In genomic region chr6:145845611-145846010, GRCm38 (mm10) we compare ENCODE assay signal across 25 mouse cellular contexts. TPM values are rescaled to one million over a fixed set of nuclear protein-coding genes. Genes with fewer than 3 reads are reported as not detected.
DNase-seq lines count a peak whose midpoint lies in the region; ATAC-seq and TF ChIP-seq lines count a peak whose summit lies in the region.
"Had no signal": no experiment of that assay in that cellular context is flagged by ENCODE, and none has a peak within 500 bp of the region (broad histone marks: within the 10 kb centered on the region; RNA-seq: fewer than 3 reads in every experiment).

No protein-coding gene starts in this region.

- 0 out of 2 replicates have a peak, but pooled peaks cover 3% of the 10 kb centered on the region for H3K36me3 ChIP-seq in heart, embryonic 13.5 days
- no peaks in the 10 kb centered on the region for H3K36me3 ChIP-seq in heart, adult 2 months (ENCODE audit: control insufficient read depth, insufficient read depth, low read length)
- no peaks in the 10 kb centered on the region for H3K36me3 ChIP-seq in midbrain, embryonic 16.5 days (ENCODE audit: control insufficient read depth, insufficient read depth, low read length)
- H3K36me3 ChIP-seq: embryonic facial prominence, embryonic 15.5 days; hindbrain, embryonic 10.5 days; intestine, embryonic 15.5 days; limb, embryonic 15.5 days; neural tube, embryonic 15.5 days had no signal

- no peak for ATAC-seq in heart, embryonic 13.5 days (ENCODE audit: extremely low read depth, insufficient number of reproducible peaks, low FRiP score, low TSS enrichment)
- ATAC-seq in hematopoietic stem cell, adult 5-6 weeks (replicated peaks in 1 of 2; ENCODE audit: insufficient read depth in 1 of 2, low FRiP score in 2 of 2, low TSS enrichment in 1 of 2, low read depth in 1 of 2, poor library complexity in 2 of 2, severe bottlenecking in 2 of 2), result peak; percentile 67 to 80
- ATAC-seq in midbrain, embryonic 16.5 days, result no peak
- ATAC-seq: forebrain, embryonic 14.5 days; hindbrain, embryonic 16.5 days; intestine, embryonic 15.5 days had no signal

- H3K9me3 ChIP-seq in heart, embryonic 13.5 days, result no peaks in the 10 kb centered on the region
- no peaks in the 10 kb centered on the region for H3K9me3 ChIP-seq in midbrain, embryonic 16.5 days (replicated peaks; ENCODE audit: control insufficient read depth, low read length, poor library complexity, severe bottlenecking)
- H3K9me3 ChIP-seq: embryonic facial prominence, embryonic 15.5 days; hindbrain, embryonic 10.5 days; intestine, embryonic 15.5 days; limb, embryonic 15.5 days; neural tube, embryonic 15.5 days had no signal

- no peak overlapping the region for H3K4me3 ChIP-seq in heart, embryonic 13.5 days
- no peak overlapping the region for H3K4me3 ChIP-seq in heart, adult 2 months
- no peak overlapping the region for H3K4me3 ChIP-seq in midbrain, embryonic 16.5 days (ENCODE audit: low read depth, low read length)
- H3K4me3 ChIP-seq: embryonic facial prominence, embryonic 15.5 days; hindbrain, embryonic 10.5 days; intestine, embryonic 15.5 days; left cerebral cortex, adult 2 months; limb, embryonic 15.5 days; neural tube, embryonic 15.5 days had no signal

- H3K4me1 ChIP-seq in heart, embryonic 13.5 days, result peaks cover 14% of the 10 kb centered on the region
- H3K4me1 ChIP-seq in heart, adult 2 months (ENCODE audit: control insufficient read depth, insufficient read depth, low read length), result peaks cover 1% of the 10 kb centered on the region
- no peaks in the 10 kb centered on the region for H3K4me1 ChIP-seq in midbrain, embryonic 16.5 days (ENCODE audit: control insufficient read depth, insufficient read depth, low read length)
- H3K4me1 ChIP-seq: embryonic facial prominence, embryonic 15.5 days; hindbrain, embryonic 10.5 days; intestine, embryonic 15.5 days; limb, embryonic 15.5 days; neural tube, embryonic 15.5 days had no signal

- intact Hi-C loops in heart, adult 2 months (cut with DNase I), result no loop called here

- no peak for TF ChIP-seq EP300 in heart, adult 2 months (IDR thresholded peaks at IDR 0.05; ENCODE audit: insufficient read depth, low read depth, low read length)

- 50% methylated on average over 5 of the region's 5 CpGs for WGBS in heart, embryonic 13.5 days
- whole genome bisulfite sequencing in heart, adult 2 months, result 31% methylated on average over 5 of the region's 5 CpGs
- WGBS in midbrain, embryonic 16.5 days, result 71% methylated on average over 5 of the region's 5 CpGs

- peak overlapping the region; percentile 33; the same call in 1 of the 2 replicates for H3K9ac ChIP-seq in heart, embryonic 13.5 days
- H3K9ac ChIP-seq in heart, adult 2 months (ENCODE audit: low read depth, low read length), result no peak overlapping the region
- no peak overlapping the region for H3K9ac ChIP-seq in midbrain, embryonic 16.5 days (ENCODE audit: low read depth, low read length)
- H3K9ac ChIP-seq: embryonic facial prominence, embryonic 15.5 days; intestine, embryonic 15.5 days; limb, embryonic 15.5 days; neural tube, embryonic 15.5 days had no signal

- no peak overlapping the region for H3K4me2 ChIP-seq in heart, embryonic 13.5 days
- no peak overlapping the region for H3K4me2 ChIP-seq in midbrain, embryonic 16.5 days (ENCODE audit: low read length)
- H3K4me2 ChIP-seq: embryonic facial prominence, embryonic 15.5 days; intestine, embryonic 15.5 days; limb, embryonic 15.5 days; neural tube, embryonic 15.5 days had no signal

- no peaks in the 10 kb centered on the region for H3K27me3 ChIP-seq in heart, embryonic 13.5 days (replicated peaks)
- no peaks in the 10 kb centered on the region for H3K27me3 ChIP-seq in heart, adult 2 months (ENCODE audit: control insufficient read depth, insufficient read depth, low read length)
- H3K27me3 ChIP-seq in midbrain, embryonic 16.5 days (ENCODE audit: control insufficient read depth, insufficient read depth, low read depth, low read length), result no peaks in the 10 kb centered on the region
- H3K27me3 ChIP-seq: embryonic facial prominence, embryonic 15.5 days; intestine, embryonic 15.5 days; limb, embryonic 15.5 days; neural tube, embryonic 15.5 days had no signal

- no peak for TF ChIP-seq POLR2A in heart, adult 2 months (IDR thresholded peaks at IDR 0.05; ENCODE audit: insufficient read depth, low read depth, low read length)

- no peak overlapping the region for H3K27ac ChIP-seq in heart, embryonic 13.5 days (replicated peaks)
- H3K27ac ChIP-seq in heart, adult 2 months, result no peak overlapping the region
- no peak overlapping the region for H3K27ac ChIP-seq in midbrain, embryonic 16.5 days (ENCODE audit: low read length)
- H3K27ac ChIP-seq: embryonic facial prominence, embryonic 15.5 days; hindbrain, embryonic 10.5 days; intestine, embryonic 15.5 days; left cerebral cortex, adult 2 months; limb, embryonic 15.5 days; neural tube, embryonic 15.5 days had no signal

- no peak for DNase-seq in heart, adult 2 months
- peak; percentile 25 to 46 for DNase-seq in spleen, adult 18-20 months
- no peak for DNase-seq in spleen, postnatal 14 days (ENCODE audit: low spot score in 2 of 2)
- DNase-seq in spleen, postnatal 4 days (ENCODE audit: low spot score in 2 of 2), result peak; percentile 33 to 65
- no peak for DNase-seq in kidney, adult 11 months
- DNase-seq: adrenal gland, postnatal 25 days; cerebellum, adult 9-10 months; heart, adult 11 months; kidney, adult 9 months; kidney, postnatal 14 days; lung, adult 18-20 months; lung, postnatal 10 days; thymus, adult 18-20 months; thymus, postnatal 36 days had no signal

- no peak for TF ChIP-seq CTCF in heart, adult 2 months (IDR thresholded peaks at IDR 0.05)

- no peaks in the 10 kb centered on the region for H3K79me2 ChIP-seq in heart, adult 2 months (replicated peaks; ENCODE audit: control insufficient read depth, insufficient read depth, low read length)

RNA-seq across cellular contexts. Expression of gene Bhlhe41, which starts 19.7 kb away (rescaled TPM):
- polyA plus RNA-seq in heart, embryonic 13.5 days (2015; fragmentation: Nextera tagmentation; extraction: Ambion mirVana), result 4.9 and 6.6 TPM in 2 replicates
- 10 to 100 TPM; 10.4 to 32.3 TPM for total RNA-seq in heart, adult 2 months (2021)
- polyA plus RNA-seq in heart, adult 2 months (2012; rRNA removed), result 4.7 and 4.9 TPM in 2 replicates
- 0.05 TPM in 1 of 2 replicates, not detected in the other for total RNA-seq in hematopoietic stem cell, adult 5-6 weeks (2017)
- polyA plus RNA-seq in midbrain, embryonic 16.5 days (2015; fragmentation: Nextera tagmentation; extraction: Ambion mirVana), result 8.9 and 9.7 TPM in 2 replicates

Comparison
In these comparisons a context has a peak if more than half of its experiments do, and no peak if none do; other contexts are left out.
1. DNase-seq: peak in spleen, adult 18-20 months (2 of 2) and spleen, postnatal 4 days (2 of 2); none in heart, adult 2 months (0 of 2), spleen, postnatal 14 days (0 of 2) and kidney, adult 11 months (single experiment).
2. ATAC-seq: peak in hematopoietic stem cell, adult 5-6 weeks (2 of 2); none in heart, embryonic 13.5 days (single experiment) and midbrain, embryonic 16.5 days (single experiment).